Mouse (Mus musculus): ENCODE measurements around the gene Prf1. TPM values are rescaled to one million over a fixed set of nuclear protein-coding genes. Genes with fewer than 3 reads are reported as not detected.

Prf1 gene
- polyA plus RNA-seq, 1 experiment from 2014 or later: not detected

- Histone ChIP-seq H3K79me2 (ENCODE audit: inconsistent target) (no peaks in the 10 kb centered on the region), H3K4me3 (ENCODE audit: inconsistent target) (no peak overlapping the region), H3K36me3 (ENCODE audit: inconsistent target) (no peaks in the 10 kb centered on the region), H3K27ac (no peak overlapping the region)
- 95% methylated on average over 9 of the region's 9 CpGs for WGBS (ENCODE audit: missing documents)
Observed at GRCm38 (mm10) chr10:61339216-61339615, 41.6 kb downstream of the Prf1 start.

GRCm38 (mm10) chr10:61340247-61340646 lies 42.6 kb downstream of the Prf1 start:
- 92% methylated on average over 9 of the region's 9 CpGs for WGBS (ENCODE audit: missing documents)
- H3K79me2 ChIP-seq (ENCODE audit: inconsistent target): no peaks in the 10 kb centered on the region
- H3K36me3 ChIP-seq (ENCODE audit: inconsistent target): no peaks in the 10 kb centered on the region
- H3K4me3 ChIP-seq (ENCODE audit: inconsistent target): no peak overlapping the region
- no peak overlapping the region for H3K27ac ChIP-seq

- Histone ChIP-seq H3K4me3 (ENCODE audit: inconsistent target) (no peak overlapping the region), H3K27ac (no peak overlapping the region), H3K36me3 (ENCODE audit: inconsistent target) (no peaks in the 10 kb centered on the region), H3K79me2 (ENCODE audit: inconsistent target) (no peaks in the 10 kb centered on the region)
- 95% methylated on average over 5 of the region's 5 CpGs for WGBS (ENCODE audit: missing documents)
Observed at GRCm38 (mm10) chr10:61341045-61341444, 43.4 kb downstream of the Prf1 start.

- 44% methylated on average over 6 of the region's 6 CpGs for WGBS (ENCODE audit: missing documents)
- H3K27ac ChIP-seq: no peak overlapping the region
- no peaks in the 10 kb centered on the region for H3K79me2 ChIP-seq (ENCODE audit: inconsistent target)
Observed at GRCm38 (mm10) chr10:61341557-61341956, 43.9 kb downstream of the Prf1 start.

GRCm38 (mm10) chr10:61342750-61343149 lies 45.1 kb downstream of the Prf1 start:
- Histone ChIP-seq H3K79me2 (ENCODE audit: inconsistent target) (no peaks in the 10 kb centered on the region), H3K4me3 (ENCODE audit: inconsistent target) (no peak overlapping the region), H3K27ac (no peak overlapping the region), H3K36me3 (ENCODE audit: inconsistent target) (no peaks in the 10 kb centered on the region)
- 93% methylated on average over 12 of the region's 13 CpGs for WGBS (ENCODE audit: missing documents)

More at GRCm38 (mm10) chr10:61341557-61341956, 43.9 kb downstream of the Prf1 start:
- H3K36me3 ChIP-seq (ENCODE audit: inconsistent target): no peaks in the 10 kb centered on the region
- H3K4me3 ChIP-seq (ENCODE audit: inconsistent target): no peak overlapping the region

GRCm38 (mm10) chr10:61343950-61344349 lies 46.3 kb downstream of the Prf1 start:
- Histone ChIP-seq H3K36me3 (ENCODE audit: inconsistent target) (no peaks in the 10 kb centered on the region), H3K27ac (no peak overlapping the region), H3K4me3 (ENCODE audit: inconsistent target) (no peak overlapping the region), H3K79me2 (ENCODE audit: inconsistent target) (no peaks in the 10 kb centered on the region)
- WGBS (ENCODE audit: missing documents): 62% methylated on average over 8 of the region's 8 CpGs

- WGBS (ENCODE audit: missing documents): 86% methylated on average over 8 of the region's 8 CpGs
- no peaks in the 10 kb centered on the region for H3K36me3 ChIP-seq (ENCODE audit: inconsistent target)
- no peaks in the 10 kb centered on the region for H3K79me2 ChIP-seq (ENCODE audit: inconsistent target)
- H3K4me3 ChIP-seq (ENCODE audit: inconsistent target): no peak overlapping the region
- no peak overlapping the region for H3K27ac ChIP-seq
Observed at GRCm38 (mm10) chr10:61345179-61345578, 47.5 kb downstream of the Prf1 start.

GRCm38 (mm10) chr10:61346374-61346773 lies 48.7 kb downstream of the Prf1 start:
- Histone ChIP-seq H3K27ac (no peak overlapping the region), H3K79me2 (ENCODE audit: inconsistent target) (no peaks in the 10 kb centered on the region), H3K4me3 (ENCODE audit: inconsistent target) (no peak overlapping the region), H3K36me3 (ENCODE audit: inconsistent target) (no peaks in the 10 kb centered on the region)
- WGBS (ENCODE audit: missing documents): 28% methylated on average over 10 of the region's 10 CpGs

- Histone ChIP-seq H3K4me3 (ENCODE audit: inconsistent target) (no peak overlapping the region), H3K79me2 (ENCODE audit: inconsistent target) (no peaks in the 10 kb centered on the region)
- 70% methylated on average over 4 of the region's 4 CpGs for WGBS (ENCODE audit: missing documents)
Observed at GRCm38 (mm10) chr10:61351216-61351615, 53.6 kb downstream of the Prf1 start.

More at GRCm38 (mm10) chr10:61351216-61351615, 53.6 kb downstream of the Prf1 start:
- no peak overlapping the region for H3K27ac ChIP-seq
- H3K36me3 ChIP-seq (ENCODE audit: inconsistent target): no peaks in the 10 kb centered on the region

Other genes with a start within 250 kb of the Prf1 start
- gene Pcbd1, start 208.5 kb upstream of the Prf1 start, polyA plus RNA-seq (2018): not detected in 3 replicates
- gene Sgpl1, start 150.1 kb upstream of the Prf1 start, polyA plus RNA-seq (2018): 300 to 430 TPM (median 368 TPM) in 3 replicates
- gene Tbata, start 125.9 kb upstream of the Prf1 start, polyA plus RNA-seq (2018): not detected in 3 replicates
- gene Adamts14, start 24.4 kb upstream of the Prf1 start, polyA plus RNA-seq (2018): 0.06 to 0.09 TPM in 2 of 3 replicates, not detected in the other
- 0.13 to 6.3 TPM (median 0.63 TPM) in 3 replicates for gene Pald1, start 85.7 kb downstream of the Prf1 start, polyA plus RNA-seq (2018)
- not detected in 3 replicates for gene Nodal, start 120.1 kb downstream of the Prf1 start, polyA plus RNA-seq (2018)
- gene Eif4ebp2, start 154.8 kb downstream of the Prf1 start, polyA plus RNA-seq (2018): 33.2 to 68.3 TPM (median 40.1 TPM) in 3 replicates
- gene Lrrc20, start 178.0 kb downstream of the Prf1 start, polyA plus RNA-seq (2018): 4.4 to 7.4 TPM (median 5.7 TPM) in 3 replicates

Data from macrophage (primary cell).